Mouse (Mus musculus) cortical plate, adult 2 months (tissue): ENCODE data around the gene Slc16a13.

Experiments used
- CTCF ChIP-seq: fragments of 200-500 bp; IDR thresholded peaks from 2 replicates; pipeline ENCODE4 v1.5.1; 2011; ENCODE audit warnings: mild to moderate bottlenecking, control low read depth, low read length; ENCODE audit not compliant: insufficient read depth; ENCODE audit errors: extremely low read depth
- POLR2A ChIP-seq: fragments of 200-500 bp; IDR thresholded peaks from 2 replicates; pipeline ENCODE4 v1.6.1; 2011; ENCODE audit warnings: mild to moderate bottlenecking, low read length, control low read depth; ENCODE audit not compliant: insufficient read depth; ENCODE audit errors: extremely low read depth

DNA sequence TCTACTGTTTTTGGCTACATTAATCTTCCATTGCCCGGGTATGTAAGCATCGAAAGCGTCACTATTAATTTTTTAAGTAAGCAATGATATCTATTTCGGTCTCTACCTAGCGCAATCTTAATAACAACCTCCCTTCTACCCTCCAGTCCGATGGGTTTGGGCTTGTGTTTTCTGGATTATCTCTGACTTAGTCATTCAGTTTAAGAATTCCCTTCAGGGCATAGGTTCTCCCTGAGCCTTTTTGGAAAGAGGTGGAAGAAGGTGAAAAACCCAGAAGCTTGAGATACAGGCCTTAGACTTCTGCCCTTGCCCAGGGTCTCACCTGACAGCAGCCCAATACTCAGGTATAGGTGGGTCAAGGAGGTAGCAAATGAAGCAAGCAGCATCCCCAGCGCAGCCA, 991 bp downstream of the Slc16a13 start:
- TF ChIP-seq CTCF = no peak
- no peak for TF ChIP-seq POLR2A
